Mouse (Mus musculus): ENCODE data around the gene Ssbp3. TPM values are rescaled to one million over a fixed set of nuclear protein-coding genes. Genes with fewer than 3 reads are reported as not detected.

The Ssbp3 gene
- polyA plus RNA-seq, 1 experiment = 43.2 TPM

- Histone ChIP-seq H3K4me1 (ENCODE audit: control insufficient read depth, insufficient read depth, low read length) (no peaks in the 10 kb centered on the region), H3K4me3 (replicated peaks; ENCODE audit: extremely low read depth, low read depth, low read length) (no peak overlapping the region)
- WGBS = 54% methylated on average over 15 of the region's 15 CpGs
- TF ChIP-seq CTCF (IDR thresholded peaks at IDR 0.05; ENCODE audit: insufficient read depth, low read length) (no peak), POLR2A (IDR thresholded peaks at IDR 0.05; ENCODE audit: borderline replicate concordance, extremely low read depth, low read depth, low read length) (no peak)
- no peak for DNase-seq
Measured at GRCm38 (mm10) chr4:107097871-107098270, 187.4 kb downstream of the Ssbp3 start.

DNA sequence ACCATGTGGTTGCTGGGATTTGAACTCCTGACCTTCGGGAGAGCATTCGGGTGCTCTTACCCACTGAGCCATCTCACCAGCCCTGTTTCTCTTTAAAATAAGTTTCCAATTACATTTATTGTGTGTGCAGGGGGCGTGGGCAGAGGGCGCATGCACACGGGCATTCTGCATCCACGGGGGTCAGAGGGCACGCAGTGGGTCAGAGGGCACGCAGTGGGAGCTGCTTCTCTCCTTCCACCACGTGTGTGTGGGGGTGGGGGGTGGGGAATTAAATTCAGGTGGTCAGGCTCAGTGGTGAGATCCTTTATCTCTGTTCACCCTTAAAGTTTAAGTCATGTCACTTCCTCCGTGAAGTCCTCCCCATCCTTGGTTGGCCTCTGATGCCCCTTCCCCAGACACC is 187.9 kb downstream of the Ssbp3 start:
- no peak for TF ChIP-seq POLR2A (IDR thresholded peaks at IDR 0.05; ENCODE audit: borderline replicate concordance, extremely low read depth, low read depth, low read length)
- no peak for TF ChIP-seq CTCF (IDR thresholded peaks at IDR 0.05; ENCODE audit: insufficient read depth, low read length)
- H3K4me3 ChIP-seq (replicated peaks; ENCODE audit: extremely low read depth, low read depth, low read length) = no peak overlapping the region
- no peak for DNase-seq
- no peaks in the 10 kb centered on the region for H3K4me1 ChIP-seq (ENCODE audit: control insufficient read depth, insufficient read depth, low read length)
- 77% methylated on average over 10 of the region's 10 CpGs for WGBS

- H3K4me3 ChIP-seq (replicated peaks; ENCODE audit: extremely low read depth, low read depth, low read length) = no peak overlapping the region
- WGBS = 71% methylated on average over 17 of the region's 17 CpGs
- TF ChIP-seq POLR2A (IDR thresholded peaks at IDR 0.05; ENCODE audit: borderline replicate concordance, extremely low read depth, low read depth, low read length) (no peak), CTCF (IDR thresholded peaks at IDR 0.05; ENCODE audit: insufficient read depth, low read length) (no peak)
- DNase-seq = no peak
- H3K4me1 ChIP-seq (ENCODE audit: control insufficient read depth, insufficient read depth, low read length) = no peaks in the 10 kb centered on the region
Measured at GRCm38 (mm10) chr4:107098791-107099525, 188.5 kb downstream of the Ssbp3 start.

Other genes starting within 250 kb of the Ssbp3 start
- 27.4 and 37.1 TPM in 2 replicates for gene Ttc4, start 231.8 kb upstream of the Ssbp3 start, polyA plus RNA-seq (2012; rRNA removed)
- 0.41 and 1.5 TPM in 2 replicates for gene Mroh7, start 179.8 kb upstream of the Ssbp3 start, polyA plus RNA-seq (2012; rRNA removed)
- gene Fam151a, start 176.8 kb upstream of the Ssbp3 start, polyA plus RNA-seq (2012; rRNA removed) = 0.77 and 1.4 TPM in 2 replicates
- gene Acot11, start 105.7 kb upstream of the Ssbp3 start, polyA plus RNA-seq (2012; rRNA removed) = 9.8 and 18.6 TPM in 2 replicates
- gene Mrpl37, start 156.2 kb downstream of the Ssbp3 start, polyA plus RNA-seq (2012; rRNA removed) = 40.4 and 51.3 TPM in 2 replicates
- 6.8 and 11.0 TPM in 2 replicates for gene Cyb5rl, start 156.3 kb downstream of the Ssbp3 start, polyA plus RNA-seq (2012; rRNA removed)
- gene Cdcp2, start 186.2 kb downstream of the Ssbp3 start, polyA plus RNA-seq (2012; rRNA removed) = 0.07 TPM in 1 of 2 replicates, not detected in the other

Measured in lung, adult 2 months (tissue).